Mouse (Mus musculus) thymus, adult 2 months (tissue): ENCODE measurements around the gene Zmiz1. TPM values are rescaled to one million over a fixed set of nuclear protein-coding genes. Genes with fewer than 3 reads are reported as not detected.

Experiments
- DNase-seq: peaks from one replicate; pipeline ENCODE4 v3.0.0; 2021
- H3K27ac ChIP-seq: fragments of 200-500 bp; 2 replicates; pipeline ENCODE4 v1.5.1; 2012; ENCODE audit warnings: low read length, control low read depth; ENCODE audit not compliant: control insufficient read depth, insufficient read depth
- H3K27me3 ChIP-seq: fragments of 200-500 bp; 2 replicates; pipeline ENCODE4 v1.6.1; 2012; ENCODE audit warnings: mild to moderate bottlenecking, low read length, moderate library complexity, mixed read lengths; ENCODE audit not compliant: control insufficient read depth, insufficient read depth
- H3K36me3 ChIP-seq: fragments of 200-500 bp; 2 replicates; pipeline ENCODE4 v1.6.1; 2012; ENCODE audit warnings: mild to moderate bottlenecking, low read length, moderate library complexity; ENCODE audit not compliant: control insufficient read depth, insufficient read depth
- H3K4me1 ChIP-seq: fragments of 200-500 bp; replicated peaks from 2 replicates; pipeline ENCODE4 v1.6.1; 2012; ENCODE audit warnings: low read length; ENCODE audit not compliant: control insufficient read depth, insufficient read depth
- H3K4me3 ChIP-seq: fragments of 200-500 bp; 2 replicates; pipeline ENCODE4 v1.5.1; 2012; ENCODE audit warnings: mild to moderate bottlenecking, low read length, control low read depth, moderate library complexity; ENCODE audit not compliant: control insufficient read depth, insufficient read depth
- CTCF ChIP-seq: fragments of 200-500 bp; IDR thresholded peaks from 2 replicates; pipeline ENCODE4 v1.5.1; 2012; ENCODE audit warnings: mild to moderate bottlenecking, control low read depth, low read length, moderate library complexity, borderline replicate concordance; ENCODE audit not compliant: control insufficient read depth, poor library complexity, insufficient read depth; ENCODE audit errors: extremely low read depth
- POLR2A ChIP-seq: fragments of 200-500 bp; IDR thresholded peaks from 2 replicates; pipeline ENCODE4 v1.6.1; 2012; ENCODE audit warnings: mild to moderate bottlenecking, low read length, control low read depth, moderate library complexity; ENCODE audit not compliant: control insufficient read depth, poor library complexity, insufficient read depth; ENCODE audit errors: extremely low read depth
- WGBS: fragments of 180-500 bp; shearing (Covaris S2); methylation state at CpG from one replicate; pipeline ENCODE4 v1.1.7; 2018; 5-methylcytosine and 5-hydroxymethylcytosine counted together
- polyA plus RNA-seq: library from polyadenylated mRNA; depleted of rRNA; stranded (reverse); fragments of >200 nt; gene quantifications from 2 replicates; pipeline ENCODE4 v1.2.3, GENCODE M21; 2012

Zmiz1 gene
- polyA plus RNA-seq, 1 experiment = 58.9 TPM

DNA sequence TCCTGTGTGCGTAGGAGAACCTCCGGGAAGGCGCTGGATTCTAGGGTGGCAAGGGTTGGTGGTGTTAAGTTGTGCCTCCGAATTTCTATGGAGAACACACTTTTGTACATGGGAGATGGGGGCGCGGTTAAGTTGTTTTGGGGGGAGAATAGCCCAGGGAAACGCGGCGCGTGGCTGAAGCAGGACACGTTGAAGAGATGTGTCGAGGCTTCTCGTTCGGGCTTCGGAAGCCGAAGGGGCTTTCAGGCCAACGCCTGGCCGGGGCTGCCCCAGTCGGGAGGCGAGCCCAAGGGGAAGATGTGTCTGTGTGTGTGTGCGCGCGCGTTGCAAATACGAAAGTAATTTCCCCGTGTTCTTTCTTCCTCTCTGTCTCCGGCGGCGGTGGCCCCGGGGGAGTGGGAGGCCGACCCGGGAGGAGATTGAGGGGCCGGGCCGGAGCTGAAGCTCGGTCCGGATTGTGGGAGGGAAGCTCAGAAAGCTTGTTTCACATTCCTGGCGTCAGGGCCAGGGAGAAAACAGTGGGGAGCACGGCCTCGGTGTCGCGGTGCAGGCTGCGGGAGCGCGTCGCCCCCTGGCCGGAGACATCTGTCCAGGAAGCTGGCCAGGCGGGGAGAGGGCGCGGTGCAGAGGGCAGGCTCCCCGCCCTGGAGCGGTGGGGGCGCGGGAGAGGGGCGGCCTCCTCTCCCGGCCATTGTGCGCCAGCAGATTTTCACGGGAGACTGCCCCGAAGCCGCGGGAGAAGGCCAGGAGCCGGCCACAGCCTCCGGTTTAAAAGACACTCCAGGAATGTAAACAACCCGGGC, 1.2 kb downstream of the Zmiz1 start:
- Histone ChIP-seq H3K27ac (peak overlapping the region; percentile 62), H3K27me3 (no peaks in the 10 kb centered on the region), H3K36me3 (no peaks in the 10 kb centered on the region), H3K4me3 (peak overlapping the region; percentile 86), H3K4me1 (peaks cover 30% of the 10 kb centered on the region)
- TF ChIP-seq CTCF = 0 out of 2 replicates have a peak, but pooled peaks have one; percentile 19
- TF ChIP-seq POLR2A = 0 out of 2 replicates have a peak, but pooled peaks have one; percentile 13
- DNase-seq = peak; percentile 72
- under 1% methylated on average over 63 of the region's 63 CpGs for WGBS

DNA sequence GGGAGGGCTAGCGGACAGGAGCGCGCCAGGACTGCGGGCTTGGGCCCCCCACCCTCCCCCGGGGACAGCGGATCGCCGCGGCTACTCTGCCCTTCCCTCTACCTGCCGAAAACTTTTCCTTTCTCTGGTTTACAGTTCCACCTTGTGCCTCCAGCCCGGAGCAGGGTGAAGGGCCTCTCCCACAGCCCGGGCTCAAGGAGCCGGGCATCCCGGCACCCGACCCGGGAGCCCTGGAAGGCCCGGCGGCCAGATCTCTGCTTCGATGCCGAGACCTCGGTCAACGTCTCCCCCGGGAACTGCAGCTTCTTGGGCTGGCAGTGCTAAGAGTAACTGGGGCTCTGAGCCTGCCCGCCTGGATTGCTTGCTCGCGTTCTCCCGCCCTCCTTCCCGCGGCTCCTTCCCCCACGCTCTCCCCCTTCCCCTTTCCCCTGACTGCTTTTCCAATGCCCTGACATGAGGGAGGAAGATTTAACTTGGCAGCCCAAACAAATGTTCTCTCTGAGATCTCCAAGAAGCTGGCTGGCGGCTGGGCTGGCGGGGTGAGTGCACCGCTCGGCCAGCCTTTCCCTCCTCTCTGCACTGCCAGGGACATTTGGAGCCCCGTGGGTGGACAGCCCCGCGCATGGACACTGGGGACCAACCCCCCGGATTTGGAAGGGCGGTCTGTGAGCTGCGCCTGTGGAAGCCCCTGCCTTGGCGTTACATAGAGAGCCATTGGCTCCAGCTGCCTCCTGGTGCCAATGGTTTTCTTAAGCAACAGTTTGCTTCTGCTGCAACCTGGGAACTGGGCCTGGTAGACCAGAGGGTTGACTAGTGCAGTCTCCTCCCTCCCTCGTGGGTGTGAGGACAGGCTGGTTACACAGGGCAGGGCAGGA, 2.1 kb downstream of the Zmiz1 start:
- H3K36me3 ChIP-seq = no peaks in the 10 kb centered on the region
- WGBS = under 1% methylated on average over 42 of the region's 42 CpGs
- H3K4me3 ChIP-seq = peak overlapping the region; percentile 86
- H3K27ac ChIP-seq = peak overlapping the region; percentile 8; the same call in 1 of the 2 replicates
- TF ChIP-seq CTCF (no peak), POLR2A (0 out of 2 replicates have a peak, but pooled peaks have one; percentile 7)
- no peaks in the 10 kb centered on the region for H3K27me3 ChIP-seq
- peak; percentile 43 for DNase-seq
- H3K4me1 ChIP-seq = peaks cover 31% of the 10 kb centered on the region

DNA sequence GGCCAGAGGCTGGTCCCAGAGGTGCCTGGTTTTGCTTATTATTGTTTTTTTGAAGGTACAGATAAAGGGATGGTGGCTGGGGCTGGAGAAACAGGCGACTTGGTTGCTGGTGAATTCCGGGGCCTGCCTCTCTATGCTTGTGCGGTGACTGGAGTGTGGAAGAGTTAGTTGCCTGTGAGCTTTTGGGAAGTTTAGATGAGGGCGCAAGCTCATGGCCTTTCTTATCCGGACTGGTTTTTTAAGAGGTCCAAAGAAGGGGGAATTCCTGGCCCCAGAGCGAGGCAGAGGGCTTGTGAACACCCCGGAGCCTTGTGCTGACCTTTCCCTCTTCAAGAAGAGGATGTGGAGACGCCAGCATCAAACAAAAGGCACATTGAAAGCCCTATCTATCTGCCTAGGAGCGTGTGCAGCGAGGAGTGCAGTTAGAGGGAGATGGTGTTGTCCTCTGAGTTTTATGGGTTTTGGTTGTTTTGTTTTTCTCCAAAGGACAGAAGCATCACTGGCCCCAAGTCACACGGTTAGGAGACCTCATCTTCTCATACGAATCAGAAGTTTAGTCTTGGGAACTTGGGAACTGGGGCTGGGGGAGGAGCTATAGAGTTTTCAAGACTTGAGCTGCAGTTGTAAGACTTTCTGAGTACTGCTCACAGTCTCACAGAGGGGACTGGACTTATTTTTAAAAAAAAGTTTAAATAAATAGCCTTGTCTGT, 2.8 kb downstream of the Zmiz1 start:
- DNase-seq = peak; percentile 37
- no peaks in the 10 kb centered on the region for H3K36me3 ChIP-seq
- WGBS = 5% methylated on average over 12 of the region's 12 CpGs
- no peaks in the 10 kb centered on the region for H3K27me3 ChIP-seq
- TF ChIP-seq CTCF (no peak), POLR2A (no peak)
- H3K4me1 ChIP-seq = peaks cover 34% of the 10 kb centered on the region
- H3K27ac ChIP-seq = peak overlapping the region; percentile 32; the same call in 1 of the 2 replicates
- peak overlapping the region; percentile 86 for H3K4me3 ChIP-seq

DNA sequence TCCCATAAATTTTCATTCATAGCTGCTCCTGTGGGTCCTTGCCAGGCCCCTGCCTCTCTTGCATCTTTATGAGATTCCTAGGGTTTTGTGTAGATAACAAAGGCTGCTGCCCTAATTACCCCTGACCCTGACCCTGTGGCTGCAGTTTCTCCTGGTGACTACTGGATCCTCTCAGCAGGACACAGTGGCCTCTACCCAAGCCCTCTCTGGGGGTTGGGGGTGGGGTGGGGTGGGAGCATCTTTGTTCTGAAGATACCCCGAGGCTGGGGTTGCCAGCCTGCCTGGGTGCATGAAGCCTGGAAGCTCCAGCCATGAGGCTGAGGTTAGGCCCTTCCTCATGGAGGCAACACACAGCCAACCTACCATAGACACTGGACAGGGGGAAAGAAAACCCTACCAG, 4.0 kb downstream of the Zmiz1 start:
- H3K27me3 ChIP-seq = no peaks in the 10 kb centered on the region
- H3K27ac ChIP-seq = no peak overlapping the region
- no peaks in the 10 kb centered on the region for H3K36me3 ChIP-seq
- WGBS = 43% methylated on average over 1 of the region's 1 CpGs
- peaks cover 39% of the 10 kb centered on the region for H3K4me1 ChIP-seq
- no peak for DNase-seq
- TF ChIP-seq CTCF (no peak), POLR2A (no peak)
- H3K4me3 ChIP-seq = no peak overlapping the region

DNA sequence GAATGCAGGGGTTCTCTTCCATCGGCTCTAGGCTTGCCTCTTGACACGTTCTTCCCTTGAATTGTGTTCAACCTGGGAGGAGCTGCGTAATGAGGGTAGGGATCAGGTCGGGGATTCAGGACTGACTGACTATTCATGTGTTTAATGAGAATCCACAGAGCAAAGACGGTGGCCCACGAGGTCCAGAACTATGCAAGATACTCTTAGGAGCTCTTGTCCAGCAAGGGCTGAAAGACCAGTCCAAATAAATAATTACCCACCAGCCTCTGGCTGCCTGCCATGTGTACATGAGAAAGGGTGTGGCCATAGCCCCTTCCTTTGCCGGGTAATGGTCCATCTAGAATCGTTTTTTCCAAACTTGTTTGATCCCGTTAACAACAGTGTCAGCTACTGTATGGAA, 4.9 kb downstream of the Zmiz1 start:
- TF ChIP-seq CTCF = no peak
- TF ChIP-seq POLR2A = no peak
- Histone ChIP-seq H3K27ac (no peak overlapping the region), H3K27me3 (no peaks in the 10 kb centered on the region), H3K36me3 (no peaks in the 10 kb centered on the region), H3K4me3 (no peak overlapping the region), H3K4me1 (peaks cover 44% of the 10 kb centered on the region)
- WGBS = 77% methylated on average over 9 of the region's 9 CpGs
- DNase-seq = no peak

DNA sequence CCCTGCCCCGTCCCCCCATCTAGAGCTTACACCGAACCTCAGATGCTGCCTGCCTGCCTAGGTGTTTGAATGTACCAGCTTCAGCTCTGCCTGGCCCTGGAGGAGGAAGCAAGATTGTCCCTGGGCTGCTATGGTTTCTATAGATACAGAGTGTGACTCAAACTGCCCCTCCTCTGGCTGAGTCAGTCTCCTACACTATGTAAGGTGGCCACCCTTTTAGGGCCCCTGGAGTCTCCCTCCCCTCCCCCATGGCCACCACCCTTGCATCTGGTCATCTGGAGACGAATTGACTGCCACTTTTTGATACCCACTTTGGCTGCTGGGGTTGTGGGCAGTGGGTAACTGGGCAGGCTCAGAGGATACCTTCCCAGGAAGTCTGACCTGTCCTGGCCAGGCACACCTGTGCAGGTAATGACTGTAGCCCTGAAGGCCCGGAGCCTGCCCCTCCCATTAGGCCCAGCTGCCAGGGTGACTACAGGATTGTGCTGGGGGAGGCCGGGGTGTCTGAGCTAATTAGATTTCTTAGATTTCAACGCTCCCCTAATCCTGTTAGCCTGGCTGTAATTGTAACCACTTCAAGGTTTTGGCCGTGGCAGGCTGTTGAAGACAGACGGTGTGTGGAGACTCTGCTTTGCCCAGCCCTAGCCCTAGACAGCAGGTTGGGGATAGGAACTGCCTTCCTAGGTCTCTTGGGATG, 5.8 kb downstream of the Zmiz1 start:
- Histone ChIP-seq H3K4me1 (peaks cover 45% of the 10 kb centered on the region), H3K27ac (no peak overlapping the region), H3K36me3 (no peaks in the 10 kb centered on the region), H3K4me3 (no peak overlapping the region), H3K27me3 (no peaks in the 10 kb centered on the region)
- 73% methylated on average over 8 of the region's 8 CpGs for WGBS
- no peak for DNase-seq
- TF ChIP-seq CTCF (no peak), POLR2A (no peak)
